Mouse (Mus musculus): ENCODE results near the gene Socs2.

DNA sequence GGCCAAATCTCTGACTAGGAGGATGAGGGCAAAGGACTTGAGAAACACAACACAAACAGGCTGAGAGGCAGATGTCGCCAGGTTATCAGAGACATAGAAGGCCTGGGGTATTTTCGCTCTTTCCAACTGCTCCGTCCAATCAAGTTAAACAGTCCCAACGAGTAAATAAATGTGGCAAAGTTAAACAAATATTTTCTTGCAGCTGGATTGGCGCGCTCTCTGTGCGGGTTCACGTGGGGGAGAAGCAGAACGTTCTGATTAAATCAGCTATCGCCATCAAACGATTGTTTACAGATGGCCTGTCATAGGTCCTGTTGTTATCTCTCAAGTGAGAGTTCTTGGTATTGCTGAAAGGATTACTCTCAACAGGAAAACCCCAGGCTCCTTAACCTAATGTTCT lies 22.0 kb upstream of the Socs2 start:
- TF ChIP-seq CTCF (IDR thresholded peaks at IDR 0.05; ENCODE audit: extremely low read depth, insufficient read depth, low read length) (no peak), POLR2A (IDR thresholded peaks at IDR 0.05; ENCODE audit: extremely low read depth, insufficient read depth, low read length) (no peak)
